In genomic region chr1:182663671-182664070, GRCm38 (mm10) we compare ENCODE assay signal across 8 mouse cellular contexts.
DNase-seq lines count a peak whose midpoint lies in the region; ATAC-seq and TF ChIP-seq lines count a peak whose summit lies in the region.

No protein-coding gene starts in this region.

- H3K27ac ChIP-seq in heart, adult 2 months = no peak overlapping the region
- H3K27ac ChIP-seq in heart, embryonic 11.5 days (ENCODE audit: low read depth, low read length) = no peak overlapping the region
- no peak overlapping the region for H3K27ac ChIP-seq in midbrain, postnatal 0 days (ENCODE audit: low read depth, low read length)
- H3K27ac ChIP-seq in stomach, postnatal 0 days (replicated peaks) = no peak overlapping the region

- no peaks in the 10 kb centered on the region for H3K79me2 ChIP-seq in heart, adult 2 months (replicated peaks; ENCODE audit: control insufficient read depth, insufficient read depth, low read length)

- WGBS in heart, adult 2 months = 31% methylated on average over 11 of the region's 11 CpGs
- WGBS in heart, embryonic 11.5 days (ENCODE audit: insufficient replicate concordance) = 63% methylated on average over 11 of the region's 11 CpGs
- 35% methylated on average over 11 of the region's 11 CpGs for WGBS in midbrain, postnatal 0 days
- 42% methylated on average over 11 of the region's 11 CpGs for WGBS in stomach, postnatal 0 days

- H3K4me3 ChIP-seq in heart, adult 2 months = no peak overlapping the region
- no peak overlapping the region for H3K4me3 ChIP-seq in heart, embryonic 11.5 days (ENCODE audit: low read depth, low read length)
- H3K4me3 ChIP-seq in midbrain, postnatal 0 days (ENCODE audit: low read depth, low read length) = no peak overlapping the region
- no peak overlapping the region for H3K4me3 ChIP-seq in stomach, postnatal 0 days (ENCODE audit: low read depth, low read length)

- no peaks in the 10 kb centered on the region for H3K9me3 ChIP-seq in heart, embryonic 11.5 days (replicated peaks; ENCODE audit: control insufficient read depth, low read length)
- H3K9me3 ChIP-seq in midbrain, postnatal 0 days (ENCODE audit: low read length) = no peaks in the 10 kb centered on the region
- H3K9me3 ChIP-seq in stomach, postnatal 0 days (ENCODE audit: control insufficient read depth, low read length) = no peaks in the 10 kb centered on the region

- intact Hi-C loops in heart, adult 2 months (cut with DNase I) = no loop called here
- intact Hi-C loops in heart, postnatal 10 days (cut with DNase I) = loop anchor here (5.0 kb wide), 2 partner anchors 129 to 294 kb away; no protein-coding TSS in a partner anchor

- no peaks in the 10 kb centered on the region for H3K36me3 ChIP-seq in heart, adult 2 months (ENCODE audit: control insufficient read depth, insufficient read depth, low read length)
- no peaks in the 10 kb centered on the region for H3K36me3 ChIP-seq in heart, embryonic 11.5 days (ENCODE audit: control insufficient read depth, insufficient read depth, low read length)
- no peaks in the 10 kb centered on the region for H3K36me3 ChIP-seq in midbrain, postnatal 0 days (ENCODE audit: insufficient read depth, low read length)
- H3K36me3 ChIP-seq in stomach, postnatal 0 days (ENCODE audit: control insufficient read depth, insufficient read depth, low read length) = no peaks in the 10 kb centered on the region

- no peak for TF ChIP-seq EP300 in heart, adult 2 months (IDR thresholded peaks at IDR 0.05; ENCODE audit: insufficient read depth, low read depth, low read length)
- no peak for TF ChIP-seq EP300 in stomach, postnatal 0 days (optimal IDR thresholded peaks at IDR 0.05)

- DNase-seq in heart, adult 2 months = peak; percentile 35 to 45
- DNase-seq in cerebellum, postnatal 14 days = peak; percentile 22 to 25
- DNase-seq in heart, postnatal 10 days = peak; percentile 47 to 48
- DNase-seq in layer of hippocampus, adult 8-10 months (ENCODE audit: low spot score in 2 of 2) = peak; percentile 19
- peak; percentile 80 for DNase-seq in midbrain, postnatal 0 days (ENCODE audit: low spot score)
- no peak for DNase-seq in thymus, postnatal 0 days (ENCODE audit: low spot score)
- no peak for DNase-seq in stomach, postnatal 0 days (ENCODE audit: low spot score)

- no peak overlapping the region for H3K4me2 ChIP-seq in heart, embryonic 11.5 days
- no peak overlapping the region for H3K4me2 ChIP-seq in midbrain, postnatal 0 days (ENCODE audit: low read depth, low read length, poor library complexity, severe bottlenecking)
- no peak overlapping the region for H3K4me2 ChIP-seq in stomach, postnatal 0 days (replicated peaks; ENCODE audit: low read depth)

- peaks cover 4% of the 10 kb centered on the region for H3K4me1 ChIP-seq in heart, adult 2 months (ENCODE audit: control insufficient read depth, insufficient read depth, low read length)
- H3K4me1 ChIP-seq in heart, embryonic 11.5 days (ENCODE audit: control insufficient read depth, insufficient read depth, low read length) = peaks cover 17% of the 10 kb centered on the region
- H3K4me1 ChIP-seq in midbrain, postnatal 0 days (ENCODE audit: insufficient read depth, low read length) = peaks cover 8% of the 10 kb centered on the region; the same call in 1 of the 2 replicates
- no peaks in the 10 kb centered on the region for H3K4me1 ChIP-seq in stomach, postnatal 0 days (replicated peaks; ENCODE audit: control insufficient read depth, insufficient read depth)

- H3K27me3 ChIP-seq in heart, adult 2 months (ENCODE audit: control insufficient read depth, insufficient read depth, low read length) = no peaks in the 10 kb centered on the region
- no peaks in the 10 kb centered on the region for H3K27me3 ChIP-seq in heart, embryonic 11.5 days (ENCODE audit: control insufficient read depth, insufficient read depth, low read length)
- H3K27me3 ChIP-seq in midbrain, postnatal 0 days (ENCODE audit: insufficient read depth, low read length) = no peaks in the 10 kb centered on the region
- H3K27me3 ChIP-seq in stomach, postnatal 0 days (ENCODE audit: control insufficient read depth, insufficient read depth, low read length) = no peaks in the 10 kb centered on the region

- TF ChIP-seq POLR2A in heart, adult 2 months (IDR thresholded peaks at IDR 0.05; ENCODE audit: insufficient read depth, low read depth, low read length) = no peak

- H3K9ac ChIP-seq in heart, adult 2 months (ENCODE audit: low read depth, low read length) = no peak overlapping the region
- no peak overlapping the region for H3K9ac ChIP-seq in heart, embryonic 11.5 days (ENCODE audit: low read depth, low read length)
- no peak overlapping the region for H3K9ac ChIP-seq in midbrain, postnatal 0 days (replicated peaks; ENCODE audit: low read length, poor library complexity, severe bottlenecking)
- H3K9ac ChIP-seq in stomach, postnatal 0 days (ENCODE audit: low read length) = no peak overlapping the region

- no peak for TF ChIP-seq CTCF in heart, adult 2 months (IDR thresholded peaks at IDR 0.05)
- TF ChIP-seq CTCF in midbrain, postnatal 0 days (IDR thresholded peaks at IDR 0.05) = no peak
- TF ChIP-seq CTCF in stomach, postnatal 0 days (IDR thresholded peaks at IDR 0.05; ENCODE audit: low read depth) = no peak

- ATAC-seq in heart, embryonic 11.5 days (replicated peaks; ENCODE audit: insufficient number of reproducible peaks, low FRiP score, low TSS enrichment) = no peak
- ATAC-seq in midbrain, postnatal 0 days (ENCODE audit: low FRiP score) = no peak
- no peak for ATAC-seq in stomach, postnatal 0 days (ENCODE audit: low FRiP score, low TSS enrichment)

Comparison
In these comparisons a context has a peak if more than half of its experiments do, and no peak if none do; other contexts are left out.
1. DNase-seq: peak in heart, adult 2 months (2 of 2), cerebellum, postnatal 14 days (2 of 2), heart, postnatal 10 days (2 of 2), layer of hippocampus, adult 8-10 months (2 of 2) and midbrain, postnatal 0 days (single experiment); none in thymus, postnatal 0 days (single experiment) and stomach, postnatal 0 days (single experiment).